Mouse (Mus musculus) heart, postnatal 14 days (tissue): Measurements from ENCODE around the gene Ier2. TPM values are rescaled to one million over a fixed set of nuclear protein-coding genes. Genes with fewer than 3 reads are reported as not detected.
"Not testable (repeated sequence)": the region's sequence is repeated elsewhere in the genome, so short reads cannot be mapped to it uniquely, and the experiment has no call there.

ENCODE experiments used
- DNase-seq, 2 experiments: peaks; one replicate each; pipeline ENCODE4 v3.0.0; 2021 to 2022
- intact Hi-C: fragments of 180-260 bp; cut with DNase I; formaldehyde crosslinking; loops from one replicate; pipeline ENCODE4 v1.15.1; 2025
- total RNA-seq, 2 experiments: library from RNA; stranded (reverse); gene quantifications; 2 replicates each; pipeline ENCODE4 v1.2.3; 2021

Gene Ier2
- total RNA-seq, 2 experiments from 2014 or later = 26.2 to 29.4 TPM

- intact Hi-C loops = no loop called here
- DNase-seq = no peak
These were observed 15.2 kb downstream of the Ier2 start for GRCm38 (mm10) chr8:84647461-84647901.

GRCm38 (mm10) chr8:84646800-84647199 is 15.9 kb downstream of the Ier2 start:
- intact Hi-C loops = no loop called here
- DNase-seq = no peak

GRCm38 (mm10) chr8:84643019-84643418 is 19.6 kb downstream of the Ier2 start:
- intact Hi-C loops = no loop called here
- no peak for DNase-seq

GRCm38 (mm10) chr8:84641578-84642361 is 20.9 kb downstream of the Ier2 start:
- no peak for DNase-seq
- intact Hi-C loops = no loop called here

- intact Hi-C loops = no loop called here
- no peak for DNase-seq
These were observed 21.9 kb downstream of the Ier2 start for GRCm38 (mm10) chr8:84640617-84641294.

- DNase-seq = no peak
- intact Hi-C loops = no loop called here
These were observed 22.6 kb downstream of the Ier2 start for GRCm38 (mm10) chr8:84640010-84640588.

- DNase-seq = peak; percentile 96 to 99
- intact Hi-C loops = loop anchor here (1.0 kb wide), 1 partner anchor 23 kb away; the partner anchor contains the start of gene Ier2
These were observed 23.3 kb downstream of the Ier2 start for GRCm38 (mm10) chr8:84639162-84640009.

GRCm38 (mm10) chr8:84638555-84639161 is 24.0 kb downstream of the Ier2 start:
- intact Hi-C loops = loop anchor here (1.0 kb wide), 2 partner anchors 24 to 177 kb away; partner anchors contain the start of gene Ier2
- DNase-seq = peak in 1 of 2 experiments; percentile 63

GRCm38 (mm10) chr8:84637946-84638554 is 24.6 kb downstream of the Ier2 start:
- intact Hi-C loops = loop anchor here (1.0 kb wide), 1 partner anchor 177 kb away; no protein-coding TSS in a partner anchor
- no peak for DNase-seq

GRCm38 (mm10) chr8:84636051-84636691 is 26.5 kb downstream of the Ier2 start:
- intact Hi-C loops = no loop called here
- no peak for DNase-seq

GRCm38 (mm10) chr8:84635397-84636050 is 27.1 kb downstream of the Ier2 start:
- no peak for DNase-seq
- intact Hi-C loops = loop anchor here (2.0 kb wide), 1 partner anchor 45 kb away; no protein-coding TSS in a partner anchor

GRCm38 (mm10) chr8:84634849-84635304 is 27.8 kb downstream of the Ier2 start:
- DNase-seq = peak; percentile 60 to 68
- intact Hi-C loops = loop anchor here (2.0 kb wide), 1 partner anchor 44 kb away; no protein-coding TSS in a partner anchor

GRCm38 (mm10) chr8:84633841-84634584 is 28.6 kb downstream of the Ier2 start:
- intact Hi-C loops = loop anchor here (2.0 kb wide), 1 partner anchor 43 kb away; no protein-coding TSS in a partner anchor

GRCm38 (mm10) chr8:84631813-84632212 is 30.8 kb downstream of the Ier2 start:
- intact Hi-C loops = no loop called here

More at GRCm38 (mm10) chr8:84633841-84634584, 28.6 kb downstream of the Ier2 start:
- DNase-seq = no peak

GRCm38 (mm10) chr8:84630145-84630544 is 32.5 kb downstream of the Ier2 start:
- intact Hi-C loops = no loop called here
- no peak for DNase-seq

More at GRCm38 (mm10) chr8:84631813-84632212, 30.8 kb downstream of the Ier2 start:
- no peak for DNase-seq

- intact Hi-C loops = no loop called here
- DNase-seq = no peak
These were observed 33.1 kb downstream of the Ier2 start for GRCm38 (mm10) chr8:84629586-84629985.

GRCm38 (mm10) chr8:84623425-84623824 is 39.2 kb downstream of the Ier2 start:
- intact Hi-C loops, DNase-seq: not testable (repeated sequence)
